Mouse (Mus musculus) embryonic facial prominence, embryonic 11.5 days (tissue): ENCODE results near the gene Tiparp. TPM values are rescaled to one million over a fixed set of nuclear protein-coding genes. Genes with fewer than 3 reads are reported as not detected.
A peak's percentile ranks its signal among the peaks of the same experiment; 100 is the strongest.

Experiments
- ATAC-seq: fragments of 200-750 bp; cut with Nextera tagmentation; replicated peaks from 2 replicates; pipeline ENCODE4 v1.8.0; 2017; ENCODE audit warnings: low read depth; ENCODE audit not compliant: insufficient number of reproducible peaks, low FRiP score, low TSS enrichment
- DNase-seq: peaks from one replicate; pipeline ENCODE4 v3.0.0-alpha.2; 2015; ENCODE audit warnings: low spot score
- H3K27ac ChIP-seq: fragments of 300-500 bp; sonication (generic); replicated peaks from 2 replicates; pipeline ENCODE4 v1.5.1; 2014; ENCODE audit warnings: mild to moderate bottlenecking, low read depth, low read length, control low read depth
- H3K27me3 ChIP-seq: fragments of 300-500 bp; sonication (generic); 2 replicates; pipeline ENCODE4 v1.6.1; 2014; ENCODE audit warnings: mild to moderate bottlenecking, low read length, moderate library complexity, mixed read lengths; ENCODE audit not compliant: control insufficient read depth, insufficient read depth
- H3K36me3 ChIP-seq: fragments of 300-500 bp; sonication (generic); replicated peaks from 2 replicates; pipeline ENCODE4 v1.6.1; 2014; ENCODE audit warnings: low read depth, mild to moderate bottlenecking, low read length, moderate library complexity, mixed read lengths; ENCODE audit not compliant: control insufficient read depth, insufficient read depth
- H3K4me1 ChIP-seq: fragments of 300-500 bp; sonication (generic); 2 replicates; pipeline ENCODE4 v1.6.1; 2014; ENCODE audit warnings: low read length, mixed read lengths; ENCODE audit not compliant: control insufficient read depth, insufficient read depth
- H3K4me2 ChIP-seq: fragments of 300-500 bp; sonication (generic); 2 replicates; pipeline ENCODE4 v1.6.1; 2014; ENCODE audit warnings: low read depth, mild to moderate bottlenecking, control low read depth, low read length, moderate library complexity
- H3K4me3 ChIP-seq: fragments of 300-500 bp; sonication (generic); 2 replicates; pipeline ENCODE4 v1.5.1; 2014; ENCODE audit warnings: low read depth, low read length, control low read depth
- H3K9ac ChIP-seq: fragments of 300-500 bp; sonication (generic); replicated peaks from 2 replicates; pipeline ENCODE4 v1.6.1; 2014; ENCODE audit warnings: mild to moderate bottlenecking, control low read depth, low read length
- H3K9me3 ChIP-seq: fragments of 300-500 bp; sonication (generic); replicated peaks from 2 replicates; pipeline ENCODE4 v1.6.1; 2016; ENCODE audit warnings: mild to moderate bottlenecking, low read length, inconsistent platforms, mixed read lengths; ENCODE audit not compliant: control insufficient read depth
- WGBS: fragments of 180-500 bp; shearing (Covaris S2); extraction: QIAGEN DNeasy Blood & Tissue Kit; methylation state at CpG from one replicate; pipeline ENCODE4 v1.1.7; 2014; 5-methylcytosine and 5-hydroxymethylcytosine counted together
- polyA plus RNA-seq: library from polyadenylated mRNA; unstranded; fragments of >200 nt; fragmentation: Nextera tagmentation; extraction: Ambion mirVana; gene quantifications from 2 replicates; pipeline ENCODE4 v1.2.1, GENCODE M21; 2014

Gene Tiparp
- polyA plus RNA-seq, 1 experiment from 2014 or later, result 39.7 TPM

GRCm38 (mm10) chr3:65521391-65521790 lies 6.8 kb upstream of the Tiparp start:
- Histone ChIP-seq H3K9me3 (no peaks in the 10 kb centered on the region), H3K36me3 (no peaks in the 10 kb centered on the region), H3K4me3 (no peak overlapping the region), H3K27ac (no peak overlapping the region), H3K9ac (no peak overlapping the region), H3K4me2 (no peak overlapping the region), H3K27me3 (no peaks in the 10 kb centered on the region), H3K4me1 (no peaks in the 10 kb centered on the region)
- DNase-seq (peak; percentile 76), ATAC-seq (no peak)
- 33% methylated on average over 1 of the region's 1 CpGs for WGBS

- 52% methylated on average over 8 of the region's 8 CpGs for WGBS
- Histone ChIP-seq H3K4me2 (no peak overlapping the region), H3K9ac (no peak overlapping the region), H3K9me3 (no peaks in the 10 kb centered on the region), H3K4me1 (no peaks in the 10 kb centered on the region), H3K27me3 (no peaks in the 10 kb centered on the region), H3K27ac (no peak overlapping the region), H3K36me3 (no peaks in the 10 kb centered on the region), H3K4me3 (no peak overlapping the region)
- no peak for DNase-seq
- ATAC-seq, result no peak
Observed at GRCm38 (mm10) chr3:65523397-65523796, 4.8 kb upstream of the Tiparp start.

- Histone ChIP-seq H3K27ac (no peak overlapping the region), H3K4me1 (no peaks in the 10 kb centered on the region), H3K36me3 (no peaks in the 10 kb centered on the region), H3K4me2 (no peak overlapping the region), H3K27me3 (no peaks in the 10 kb centered on the region), H3K4me3 (no peak overlapping the region), H3K9ac (no peak overlapping the region), H3K9me3 (no peaks in the 10 kb centered on the region)
- DNase-seq, result no peak
- WGBS, result 80% methylated on average over 3 of the region's 3 CpGs
- ATAC-seq, result no peak
Observed at GRCm38 (mm10) chr3:65525731-65526130, 2.5 kb upstream of the Tiparp start.

- ATAC-seq (no peak), DNase-seq (no peak)
- Histone ChIP-seq H3K36me3 (no peaks in the 10 kb centered on the region), H3K4me1 (no peaks in the 10 kb centered on the region), H3K27me3 (no peaks in the 10 kb centered on the region), H3K4me2 (peak overlapping the region; percentile 36; the same call in 1 of the 2 replicates), H3K4me3 (peak overlapping the region; percentile 73), H3K27ac (no peak overlapping the region; the same call in 1 of the 2 replicates), H3K9ac (peak overlapping the region; percentile 89), H3K9me3 (no peaks in the 10 kb centered on the region)
- 21% methylated on average over 3 of the region's 3 CpGs for WGBS
Observed at GRCm38 (mm10) chr3:65527196-65527595, 1.0 kb upstream of the Tiparp start.

- peak overlapping the region; percentile 92 for H3K27ac ChIP-seq
- peak overlapping the region; percentile 82 for H3K9ac ChIP-seq
Observed at GRCm38 (mm10) chr3:65528614-65529470, 632 bp downstream of the Tiparp start.

GRCm38 (mm10) chr3:65529471-65530215 lies 1.4 kb downstream of the Tiparp start:
- Histone ChIP-seq H3K9ac (peak overlapping the region; percentile 82), H3K4me1 (no peaks in the 10 kb centered on the region), H3K4me2 (peak overlapping the region; percentile 74), H3K27me3 (no peaks in the 10 kb centered on the region), H3K9me3 (no peaks in the 10 kb centered on the region), H3K36me3 (no peaks in the 10 kb centered on the region), H3K27ac (peak overlapping the region; percentile 92), H3K4me3 (peak overlapping the region; percentile 73)
- DNase-seq (peak; percentile 54), ATAC-seq (no peak)
- 2% methylated on average over 19 of the region's 19 CpGs for WGBS

More at GRCm38 (mm10) chr3:65528614-65529470, 632 bp downstream of the Tiparp start:
- Histone ChIP-seq H3K36me3 (no peaks in the 10 kb centered on the region), H3K4me3 (peak overlapping the region; percentile 73), H3K9me3 (no peaks in the 10 kb centered on the region), H3K4me2 (peak overlapping the region; percentile 74), H3K4me1 (no peaks in the 10 kb centered on the region), H3K27me3 (no peaks in the 10 kb centered on the region)
- ATAC-seq, result peak; percentile 42
- peak; percentile 80 for DNase-seq
- 1% methylated on average over 91 of the region's 97 CpGs for WGBS

- H3K9ac ChIP-seq, result no peak overlapping the region
- no peaks in the 10 kb centered on the region for H3K9me3 ChIP-seq
- 90% methylated on average over 2 of the region's 2 CpGs for WGBS
- no peak for DNase-seq
- H3K4me1 ChIP-seq, result no peaks in the 10 kb centered on the region
- H3K27me3 ChIP-seq, result no peaks in the 10 kb centered on the region
- H3K36me3 ChIP-seq, result no peaks in the 10 kb centered on the region
- H3K27ac ChIP-seq, result no peak overlapping the region
- H3K4me2 ChIP-seq, result no peak overlapping the region
- no peak overlapping the region for H3K4me3 ChIP-seq
- ATAC-seq, result no peak
Observed at GRCm38 (mm10) chr3:65533014-65533413, 4.8 kb downstream of the Tiparp start.

GRCm38 (mm10) chr3:65533598-65533997 lies 5.4 kb downstream of the Tiparp start:
- no peak for ATAC-seq
- WGBS, result 56% methylated on average over 3 of the region's 3 CpGs
- Histone ChIP-seq H3K9me3 (no peaks in the 10 kb centered on the region), H3K9ac (no peak overlapping the region), H3K36me3 (no peaks in the 10 kb centered on the region), H3K4me2 (no peak overlapping the region), H3K27ac (no peak overlapping the region), H3K27me3 (no peaks in the 10 kb centered on the region), H3K4me3 (no peak overlapping the region), H3K4me1 (no peaks in the 10 kb centered on the region)
- DNase-seq, result peak; percentile 28
